Mouse (Mus musculus) lung, embryonic 14.5 days (tissue): ENCODE data around the gene Npr1. TPM values are rescaled to one million over a fixed set of nuclear protein-coding genes. Genes with fewer than 3 reads are reported as not detected.

Source experiments
- ATAC-seq: fragments of 200-750 bp; cut with Nextera tagmentation; 2 replicates; pipeline ENCODE4 v1.8.0; 2017; ENCODE audit warnings: mild to moderate bottlenecking, moderate TSS enrichment, moderate library complexity; ENCODE audit not compliant: insufficient read depth
- DNase-seq: peaks from one replicate; pipeline ENCODE4 v3.0.0-alpha.2; 2015
- H3K27ac ChIP-seq: fragments of 300-500 bp; sonication (generic); 2 replicates; pipeline ENCODE4 v1.5.1; 2014; ENCODE audit warnings: low read depth, mild to moderate bottlenecking, moderate library complexity
- H3K27me3 ChIP-seq: fragments of 300-500 bp; sonication (generic); 2 replicates; pipeline ENCODE4 v1.6.1; 2014; ENCODE audit warnings: low read length, control low read depth; ENCODE audit not compliant: insufficient read depth
- H3K36me3 ChIP-seq: fragments of 300-500 bp; sonication (generic); 2 replicates; pipeline ENCODE4 v1.6.1; 2014; ENCODE audit warnings: control low read depth; ENCODE audit not compliant: insufficient read depth
- H3K4me1 ChIP-seq: fragments of 300-500 bp; sonication (generic); 2 replicates; pipeline ENCODE4 v1.6.1; 2014; ENCODE audit warnings: antibody characterized with exemption, control low read depth; ENCODE audit not compliant: insufficient read depth
- H3K4me2 ChIP-seq: fragments of 300-500 bp; sonication (generic); 2 replicates; pipeline ENCODE4 v1.6.1; 2014; ENCODE audit warnings: mild to moderate bottlenecking
- H3K4me3 ChIP-seq: fragments of 300-500 bp; sonication (generic); 2 replicates; pipeline ENCODE4 v1.5.1; 2014; ENCODE audit warnings: low read depth, low read length
- H3K9ac ChIP-seq: fragments of 300-500 bp; sonication (generic); 2 replicates; pipeline ENCODE4 v1.6.1; 2014
- H3K9me3 ChIP-seq: fragments of 300-500 bp; sonication (generic); 2 replicates; pipeline ENCODE4 v1.6.1; 2016; ENCODE audit warnings: low read depth, low read length, control low read depth
- CTCF ChIP-seq: IDR thresholded peaks from 2 replicates; pipeline ENCODE4 v1.5.1; 2016; ENCODE audit warnings: antibody characterized with exemption, low read depth
- WGBS: fragments of 180-500 bp; shearing (Covaris S2); extraction: QIAGEN DNeasy Blood & Tissue Kit; methylation state at CpG from one replicate; pipeline ENCODE4 v1.1.7; 2014; 5-methylcytosine and 5-hydroxymethylcytosine counted together
- polyA plus RNA-seq: library from polyadenylated mRNA; unstranded; fragments of >200 nt; fragmentation: Nextera tagmentation; extraction: Ambion mirVana; gene quantifications from 2 replicates; pipeline ENCODE4 v1.2.1, GENCODE M21; 2014

The Npr1 gene
- polyA plus RNA-seq, 1 experiment from 2014 or later = 17.8 TPM

- Histone ChIP-seq H3K4me3 (no peak overlapping the region), H3K27ac (no peak overlapping the region), H3K4me1 (no peaks in the 10 kb centered on the region), H3K9me3 (no peaks in the 10 kb centered on the region), H3K36me3 (peaks cover 49% of the 10 kb centered on the region), H3K27me3 (no peaks in the 10 kb centered on the region), H3K9ac (no peak overlapping the region), H3K4me2 (no peak overlapping the region)
- ATAC-seq = no peak
- no peak for DNase-seq
- WGBS = 87% methylated on average over 7 of the region's 7 CpGs
- TF ChIP-seq CTCF = no peak
Measured at GRCm38 (mm10) chr3:90495850-90496525, 30.3 kb upstream of the Npr1 start.

- Histone ChIP-seq H3K9ac (no peak overlapping the region), H3K36me3 (peaks cover 37% of the 10 kb centered on the region), H3K27me3 (no peaks in the 10 kb centered on the region), H3K27ac (peak overlapping the region; percentile 54), H3K4me3 (no peak overlapping the region), H3K9me3 (no peaks in the 10 kb centered on the region), H3K4me1 (0 out of 2 replicates have a peak, but pooled peaks cover 3% of the 10 kb centered on the region), H3K4me2 (no peak overlapping the region)
- DNase-seq (no peak), ATAC-seq (no peak)
- no peak for TF ChIP-seq CTCF
- WGBS = 60% methylated on average over 4 of the region's 4 CpGs
Measured at GRCm38 (mm10) chr3:90493831-90494540, 28.3 kb upstream of the Npr1 start.

- H3K9me3 ChIP-seq = no peaks in the 10 kb centered on the region
- ATAC-seq = 0 out of 2 replicates have a peak, but pooled peaks have one; percentile 8
Measured at GRCm38 (mm10) chr3:90491350-90491749, 25.7 kb upstream of the Npr1 start.

GRCm38 (mm10) chr3:90490696-90491256 lies 25.1 kb upstream of the Npr1 start, which contains the start of gene Snapin:
Gene Snapin, minus strand, starts transcription at chr3:90491033.
- under 1% methylated on average over 37 of the region's 37 CpGs for WGBS
- Histone ChIP-seq H3K9ac (peak within 1 kb of the TSS; percentile 70), H3K4me1 (0 out of 2 replicates have a peak, but pooled peaks cover 3% of the 10 kb centered on the region), H3K27me3 (no peaks in the 10 kb centered on the region), H3K4me3 (peak within 1 kb of the TSS; percentile 71), H3K4me2 (peak within 1 kb of the TSS; percentile 73), H3K36me3 (peaks cover 36% of the 10 kb centered on the region), H3K27ac (peak within 1 kb of the TSS; percentile 86), H3K9me3 (no peaks in the 10 kb centered on the region)
- ATAC-seq (peak; percentile 98), DNase-seq (peak; percentile 98)
- peak; percentile 85 for TF ChIP-seq CTCF

More at GRCm38 (mm10) chr3:90491350-90491749, 25.7 kb upstream of the Npr1 start:
- H3K4me3 ChIP-seq = no peak overlapping the region
- TF ChIP-seq CTCF = peak; percentile 35; the same call in 1 of the 2 replicates
- 42% methylated on average over 2 of the region's 2 CpGs for WGBS
- H3K9ac ChIP-seq = no peak overlapping the region
- DNase-seq = peak; percentile 41
- H3K4me2 ChIP-seq = no peak overlapping the region
- peaks cover 36% of the 10 kb centered on the region for H3K36me3 ChIP-seq
- 0 out of 2 replicates have a peak, but pooled peaks cover 3% of the 10 kb centered on the region for H3K4me1 ChIP-seq
- H3K27ac ChIP-seq = no peak overlapping the region
- H3K27me3 ChIP-seq = no peaks in the 10 kb centered on the region

GRCm38 (mm10) chr3:90488576-90488975 lies 22.9 kb upstream of the Npr1 start:
- no peak for TF ChIP-seq CTCF
- Histone ChIP-seq H3K4me2 (no peak overlapping the region), H3K9ac (no peak overlapping the region), H3K27me3 (no peaks in the 10 kb centered on the region), H3K36me3 (peaks cover 58% of the 10 kb centered on the region), H3K9me3 (no peaks in the 10 kb centered on the region), H3K27ac (no peak overlapping the region), H3K4me3 (no peak overlapping the region), H3K4me1 (0 out of 2 replicates have a peak, but pooled peaks cover 3% of the 10 kb centered on the region)
- DNase-seq (no peak), ATAC-seq (no peak)
- WGBS = 77% methylated on average over 6 of the region's 6 CpGs

GRCm38 (mm10) chr3:90486998-90487397 lies 21.3 kb upstream of the Npr1 start:
- Histone ChIP-seq H3K36me3 (peaks cover 74% of the 10 kb centered on the region), H3K27ac (no peak overlapping the region), H3K9ac (no peak overlapping the region), H3K4me2 (no peak overlapping the region), H3K4me3 (no peak overlapping the region), H3K4me1 (0 out of 2 replicates have a peak, but pooled peaks cover 3% of the 10 kb centered on the region), H3K27me3 (no peaks in the 10 kb centered on the region), H3K9me3 (no peaks in the 10 kb centered on the region)
- 77% methylated on average over 5 of the region's 5 CpGs for WGBS
- no peak for TF ChIP-seq CTCF
- ATAC-seq = no peak
- no peak for DNase-seq
